Mouse (Mus musculus) regulatory T cell (primary cell): ENCODE data around the gene Rph3a.

ENCODE experiments used
- in situ Hi-C: fragments of 300-600 bp; cut with MboI, MseI; formaldehyde crosslinking; loops from one replicate; pipeline ENCODE4 v1.15.1; 2025; ENCODE audit warnings: high pct_unique_total_duplicates

Rph3a gene

GRCm38 (mm10) chr5:121009811-121010569 lies at the start of gene Rph3a:
TSS of gene Rph3a (minus strand) at chr5:121010092.
- in situ Hi-C loops = no loop called here

- in situ Hi-C loops = no loop called here
Observed at GRCm38 (mm10) chr5:121058261-121058660, 48.4 kb upstream of the Rph3a start.

- in situ Hi-C loops = no loop called here
Observed at GRCm38 (mm10) chr5:121053886-121054285, 44.0 kb upstream of the Rph3a start.

- in situ Hi-C loops = no loop called here
Observed at GRCm38 (mm10) chr5:121041791-121042190, 31.9 kb upstream of the Rph3a start.

- in situ Hi-C loops = no loop called here
Observed at GRCm38 (mm10) chr5:121039465-121039864, 29.6 kb upstream of the Rph3a start.

- in situ Hi-C loops = no loop called here
Observed at GRCm38 (mm10) chr5:121030161-121030560, 20.3 kb upstream of the Rph3a start.

GRCm38 (mm10) chr5:121019505-121019904 lies 9.6 kb upstream of the Rph3a start:
- in situ Hi-C loops = no loop called here

- in situ Hi-C loops = no loop called here
Observed at GRCm38 (mm10) chr5:121017699-121018098, 7.8 kb upstream of the Rph3a start.

- in situ Hi-C loops = no loop called here
Observed at GRCm38 (mm10) chr5:121016405-121016804, 6.5 kb upstream of the Rph3a start.

GRCm38 (mm10) chr5:121014496-121014895 lies 4.6 kb upstream of the Rph3a start:
- in situ Hi-C loops = no loop called here

- in situ Hi-C loops = no loop called here
Observed at GRCm38 (mm10) chr5:121011962-121012361, 2.1 kb upstream of the Rph3a start.

- in situ Hi-C loops = no loop called here
Observed at GRCm38 (mm10) chr5:121009406-121009805, 486 bp downstream of the Rph3a start.

- in situ Hi-C loops = no loop called here
Observed at GRCm38 (mm10) chr5:121008411-121009239, 1.3 kb downstream of the Rph3a start.

GRCm38 (mm10) chr5:121007563-121007962 lies 2.3 kb downstream of the Rph3a start:
- in situ Hi-C loops = no loop called here

GRCm38 (mm10) chr5:121007130-121007529 lies 2.8 kb downstream of the Rph3a start:
- in situ Hi-C loops = no loop called here

GRCm38 (mm10) chr5:121006176-121006575 lies 3.7 kb downstream of the Rph3a start:
- in situ Hi-C loops = no loop called here

- in situ Hi-C loops = no loop called here
Observed at GRCm38 (mm10) chr5:121003781-121004180, 6.1 kb downstream of the Rph3a start.

GRCm38 (mm10) chr5:120999573-120999972 lies 10.3 kb downstream of the Rph3a start:
- in situ Hi-C loops = no loop called here

- in situ Hi-C loops = no loop called here
Observed at GRCm38 (mm10) chr5:120988373-120988772, 21.5 kb downstream of the Rph3a start.

- in situ Hi-C loops = no loop called here
Observed at GRCm38 (mm10) chr5:120983029-120983428, 26.9 kb downstream of the Rph3a start.

- in situ Hi-C loops = no loop called here
Observed at GRCm38 (mm10) chr5:120981211-120981610, 28.7 kb downstream of the Rph3a start.

- in situ Hi-C loops = no loop called here
Observed at GRCm38 (mm10) chr5:120980116-120980515, 29.8 kb downstream of the Rph3a start.

- in situ Hi-C loops = no loop called here
Observed at GRCm38 (mm10) chr5:120976138-120976537, 33.8 kb downstream of the Rph3a start.
